Mouse (Mus musculus): ENCODE measurements at regions not wholly inside any gene's neighbourhood (a gene's known extent, or its start where the extent isn't known, plus 50 kb on each side); places are given as distances from the start of the nearest gene placed in this dataset.

DNA sequence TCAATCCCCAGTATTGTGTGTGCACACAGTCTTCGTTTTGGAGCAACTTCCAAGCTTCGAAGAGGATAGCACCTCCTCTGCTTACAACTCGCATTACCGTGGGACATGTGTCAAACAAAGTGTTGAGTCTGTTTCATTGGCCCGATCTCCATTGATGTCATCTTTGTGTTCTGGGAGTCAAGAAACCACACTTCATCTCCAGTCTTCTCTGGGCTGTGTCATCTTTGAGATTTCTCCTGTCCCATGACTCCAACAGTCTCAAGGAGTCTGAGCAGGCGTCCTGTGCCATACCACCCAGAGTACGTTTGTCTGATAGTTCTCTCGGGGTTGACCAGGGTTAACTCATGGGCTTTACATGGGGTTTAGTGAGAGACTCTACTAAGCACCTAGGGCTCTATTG is 67.8 kb upstream of the Cpsf6 start:
- DNase-seq (ENCODE audit: low read depth), result no peak

DNA sequence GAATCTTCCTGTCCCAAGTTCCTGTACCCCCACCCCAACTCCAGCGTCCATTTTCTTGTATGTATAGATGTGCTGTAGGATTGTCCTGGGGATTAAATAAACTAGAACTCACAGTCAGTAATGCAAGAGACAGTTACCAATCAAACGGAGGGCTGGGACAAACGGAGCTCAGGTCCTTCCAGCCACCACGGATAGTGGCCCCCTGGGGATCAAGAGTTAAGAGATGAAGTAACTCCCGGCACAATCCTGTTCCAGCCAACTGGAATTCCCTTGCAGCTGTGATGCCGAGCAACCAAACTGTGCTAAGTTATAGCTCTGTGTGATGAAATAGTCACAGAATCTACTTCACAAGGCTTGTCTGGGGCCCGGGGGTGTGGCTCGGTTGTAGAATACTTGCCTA is 67.4 kb upstream of the Cpsf6 start:
- no peak for DNase-seq (ENCODE audit: low read depth)

DNA sequence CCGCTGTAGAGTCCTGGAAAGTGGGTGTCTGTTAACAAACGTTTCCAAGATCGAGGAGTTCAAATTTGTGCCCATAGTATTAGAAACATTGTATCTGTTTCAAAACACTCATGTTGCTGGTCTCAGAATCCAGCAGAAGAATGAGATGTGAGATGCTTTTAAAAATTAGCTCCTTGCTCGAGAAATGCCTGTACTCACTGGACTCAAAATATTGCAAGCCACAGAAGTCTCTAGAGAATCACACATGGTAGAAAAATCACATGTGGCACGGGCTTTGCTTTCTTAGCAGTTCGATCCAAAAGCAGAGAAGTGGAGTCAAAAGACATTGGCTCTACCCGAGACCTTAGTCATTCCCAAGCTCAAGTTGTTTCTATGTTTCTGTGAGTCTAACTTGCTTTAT is 67.0 kb upstream of the Cpsf6 start:
- no peak for DNase-seq (ENCODE audit: low read depth)

DNA sequence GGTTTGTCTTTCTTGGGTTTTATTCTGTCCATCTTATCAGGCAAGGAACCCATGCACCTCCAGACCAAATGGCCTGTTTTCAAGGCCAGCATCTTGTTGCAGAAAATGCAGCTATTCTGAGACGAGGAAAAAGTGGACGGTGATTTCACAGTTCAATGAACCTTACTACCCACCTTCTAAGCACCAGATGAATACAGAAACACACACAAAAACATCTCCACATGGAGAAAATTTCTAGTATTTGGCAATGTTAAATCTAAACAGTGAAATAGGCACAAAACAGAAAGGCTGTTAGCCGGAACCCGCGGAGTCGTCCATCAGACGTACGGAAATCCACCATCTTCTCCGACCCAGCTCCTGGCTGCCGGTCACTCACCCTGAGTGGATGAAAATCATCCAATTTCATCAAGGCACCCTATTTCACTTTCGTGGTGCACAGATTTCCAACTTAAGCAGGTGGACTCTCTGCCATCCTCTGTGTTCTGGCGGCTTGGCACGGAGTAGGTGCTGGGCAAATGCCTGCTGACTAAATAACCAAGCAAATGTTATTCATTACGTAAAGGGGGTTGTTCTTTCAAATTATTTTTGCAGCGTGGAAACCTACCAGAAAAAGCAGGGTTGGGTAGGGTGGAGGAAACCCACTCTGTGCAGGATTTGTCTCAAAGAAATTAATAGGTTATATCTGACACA is 66.1 kb upstream of the Cpsf6 start:
- no peak for DNase-seq (ENCODE audit: low read depth)

DNA sequence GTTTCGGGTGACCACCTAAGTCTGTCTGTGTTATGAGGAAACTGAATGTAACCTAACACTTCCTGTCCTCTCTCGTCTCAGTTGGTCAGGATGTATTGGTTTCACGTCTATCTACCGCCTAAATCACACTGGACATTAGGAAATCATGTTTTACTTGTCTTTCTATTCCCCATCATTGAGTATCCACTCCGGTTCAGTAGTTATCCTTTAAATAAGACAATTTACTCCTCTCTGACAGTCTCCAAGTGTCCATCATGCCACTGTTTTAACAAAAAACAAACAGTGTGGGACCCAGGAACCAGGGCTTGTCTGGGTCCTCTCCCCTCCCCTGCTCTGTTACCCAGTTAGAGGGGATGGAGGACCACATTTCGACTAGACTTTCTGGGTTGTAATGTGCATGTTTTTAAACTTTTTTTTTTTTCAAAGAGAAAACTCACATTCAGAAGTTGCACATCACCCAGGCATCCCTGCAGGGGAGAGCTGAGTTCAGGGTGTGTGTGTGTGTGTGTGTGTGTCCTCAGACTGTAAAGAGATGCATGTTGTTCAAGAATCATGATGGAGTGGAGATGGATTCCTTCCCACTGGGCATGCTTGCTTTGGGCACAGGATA is 65.5 kb upstream of the Cpsf6 start:
- DNase-seq (ENCODE audit: low read depth), result no peak

DNA sequence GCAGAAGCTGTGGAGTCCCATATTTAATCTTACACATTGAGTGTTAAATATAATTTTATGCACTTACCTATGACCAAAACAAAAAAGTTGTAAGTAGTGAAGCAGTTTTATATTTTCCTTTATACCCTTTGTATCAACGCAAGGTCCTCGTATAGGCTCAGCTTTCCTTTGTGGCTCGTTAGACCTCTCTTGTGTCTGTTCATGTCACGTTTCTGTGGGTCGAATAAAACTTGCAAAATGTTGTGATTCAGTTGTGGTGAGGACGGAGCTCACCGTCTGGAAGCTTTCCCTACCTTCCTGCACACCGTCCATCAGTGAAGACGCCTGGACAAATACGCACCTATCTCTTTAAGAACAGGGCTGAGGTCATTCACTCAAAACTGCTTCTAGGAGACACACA is 64.9 kb upstream of the Cpsf6 start:
- DNase-seq (ENCODE audit: low read depth), result no peak

DNA sequence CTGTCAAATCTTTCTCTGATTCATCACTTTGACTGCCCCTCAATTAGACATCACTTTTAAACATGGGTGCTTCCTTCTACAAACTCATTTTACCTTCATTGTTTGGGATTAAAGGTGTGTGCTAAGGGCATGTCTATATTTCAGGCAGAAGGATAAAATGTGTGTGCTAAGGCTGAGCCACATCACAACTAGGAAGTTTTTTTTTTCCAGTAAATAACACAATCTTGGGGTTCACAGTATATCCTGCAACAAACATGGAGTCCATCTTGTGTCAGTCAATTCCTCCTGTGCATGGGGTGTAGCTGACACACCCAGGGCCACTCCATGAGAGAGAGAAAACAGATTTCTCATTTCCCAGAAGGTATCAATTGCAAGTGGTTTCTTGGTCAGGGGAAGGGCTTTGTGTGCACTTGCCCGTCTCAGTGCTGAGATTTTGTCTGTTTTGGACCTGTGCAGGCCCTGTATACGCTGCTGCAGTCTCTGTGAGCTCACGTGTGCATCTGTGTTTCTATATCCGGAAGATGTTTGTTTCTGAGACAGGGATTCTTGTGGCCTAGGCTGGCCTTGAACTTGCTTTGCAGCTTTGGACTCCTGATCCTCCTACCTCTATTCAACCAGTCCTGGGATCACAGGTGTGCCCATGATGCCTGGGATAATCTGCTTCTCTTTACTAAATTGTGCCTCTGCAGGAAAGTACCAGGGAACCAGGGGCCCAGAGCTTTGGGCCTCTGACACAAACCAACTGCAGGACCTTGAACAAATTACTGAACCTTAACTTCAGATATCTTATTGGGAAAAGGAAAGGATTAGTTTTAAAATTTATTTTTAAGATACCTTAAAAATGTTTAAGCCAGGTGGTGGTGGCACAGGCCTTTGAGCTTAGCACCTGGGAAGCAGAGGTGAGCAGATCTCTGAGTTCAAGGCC is 63.9 kb upstream of the Cpsf6 start:
- no peak for DNase-seq (ENCODE audit: low read depth)

DNA sequence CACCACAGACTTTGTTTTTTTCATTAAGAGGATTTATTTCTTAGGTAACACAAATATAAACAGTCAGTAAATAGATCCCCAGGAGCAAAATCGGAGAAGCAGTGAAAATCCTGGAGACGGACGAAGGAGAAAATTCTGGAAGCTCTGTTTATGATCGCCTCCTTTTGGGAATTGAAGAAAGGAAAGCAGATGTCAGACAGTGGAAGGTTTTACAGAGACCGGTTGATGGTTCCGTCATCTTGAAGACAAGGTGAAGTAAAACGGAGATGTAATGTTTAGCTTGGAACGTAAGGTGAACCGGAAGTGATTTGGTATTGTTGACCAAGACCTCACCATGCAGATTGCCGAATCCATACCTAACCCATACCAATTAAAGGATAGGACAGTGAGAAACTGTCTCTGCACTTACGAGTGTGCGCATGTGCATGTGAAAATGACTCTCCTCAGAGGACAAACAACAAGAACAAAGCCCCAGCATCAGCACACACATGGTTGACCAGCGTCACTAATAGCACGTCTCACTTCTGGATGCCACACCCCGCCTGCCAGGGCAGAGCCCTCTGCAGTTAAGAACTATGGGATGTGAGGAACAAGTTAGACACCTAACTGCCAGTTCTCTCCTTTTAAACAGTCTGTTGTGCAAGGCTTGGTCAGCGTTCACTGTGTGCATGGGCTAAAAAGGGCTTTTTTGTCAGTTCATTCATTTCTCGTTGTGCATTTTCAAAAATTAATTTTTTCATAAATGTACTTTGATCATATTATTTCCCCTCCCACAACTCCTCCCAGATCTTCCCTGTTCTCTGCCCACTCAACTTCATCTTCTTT is 62.4 kb upstream of the Cpsf6 start:
- no peak for DNase-seq (ENCODE audit: low read depth)

DNA sequence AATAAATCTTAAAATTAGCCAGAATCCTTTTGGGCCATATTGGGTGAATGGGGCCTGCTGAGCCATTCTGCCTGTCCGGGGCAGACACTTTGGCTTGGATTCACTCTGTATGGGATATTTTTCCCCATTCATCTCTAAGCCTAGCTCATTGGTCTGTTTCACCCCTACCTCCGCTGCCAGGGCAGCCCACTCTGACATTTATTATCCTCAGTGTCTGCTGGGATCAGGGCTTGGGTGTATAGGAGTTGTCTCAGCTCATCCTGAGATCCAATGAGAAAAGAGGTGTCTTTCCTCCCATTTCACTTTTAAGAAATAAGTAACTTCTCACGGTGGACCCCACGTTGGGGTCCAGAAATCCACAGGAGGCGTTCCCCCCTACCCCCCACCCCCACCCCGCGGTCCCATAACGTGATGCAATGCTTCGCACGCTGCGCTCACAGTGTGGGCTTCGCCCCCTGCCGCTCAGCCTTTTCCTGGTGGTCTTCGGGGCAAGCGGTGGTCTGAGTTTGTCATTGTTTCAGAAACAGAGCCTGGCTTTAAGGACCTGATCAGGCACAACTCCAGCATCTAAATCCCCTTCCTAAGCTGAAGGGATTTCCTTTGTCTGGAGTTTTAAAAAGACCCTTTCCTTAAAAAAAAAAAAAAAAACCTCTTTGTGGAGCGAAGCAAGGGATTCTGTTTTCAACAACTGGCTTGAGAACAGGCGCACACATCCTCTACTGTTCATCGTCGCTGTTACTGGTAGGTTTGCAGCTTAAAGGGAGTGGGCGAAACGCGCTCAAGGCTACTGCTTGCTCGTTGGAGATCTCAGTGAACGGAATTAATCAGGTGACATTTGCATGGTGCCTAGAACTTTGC is 61.5 kb upstream of the Cpsf6 start:
- DNase-seq (ENCODE audit: low read depth), result no peak

DNA sequence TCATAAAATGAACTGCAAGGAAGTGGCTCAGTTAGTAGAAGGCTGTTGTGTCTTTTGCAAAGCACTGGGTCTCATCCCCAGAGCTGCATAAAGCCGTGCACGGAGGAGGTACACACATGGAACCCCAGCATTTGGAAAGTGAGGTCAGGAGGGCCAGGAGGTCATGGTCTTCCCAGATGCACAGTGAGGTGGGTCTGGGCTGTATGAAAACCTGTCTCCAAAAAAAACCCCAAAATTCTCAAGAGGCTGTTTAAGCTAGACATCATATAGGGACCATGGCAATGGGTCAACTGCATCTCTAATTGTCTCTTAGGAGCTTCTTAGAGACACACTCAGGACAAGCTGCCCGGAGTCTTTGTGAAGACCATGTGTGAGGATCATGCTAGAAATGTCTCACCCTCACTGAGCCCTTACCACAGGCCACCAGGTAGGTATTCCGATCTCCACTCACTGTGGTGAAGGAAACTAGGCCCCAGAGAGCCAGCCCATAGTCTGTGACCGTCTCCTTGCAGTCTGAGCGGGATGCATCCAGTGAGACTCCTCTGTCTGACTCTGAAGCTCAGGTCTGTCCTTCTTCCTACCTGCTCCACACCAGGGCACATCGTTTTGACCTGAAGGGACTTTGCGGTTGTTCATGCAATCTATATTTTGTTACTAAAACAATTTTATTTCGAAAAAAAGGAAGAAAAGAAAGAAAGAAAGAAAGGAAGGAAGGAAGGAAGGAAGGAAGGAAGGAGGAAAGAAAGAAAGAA is 60.6 kb upstream of the Cpsf6 start:
- DNase-seq (ENCODE audit: low read depth), result no peak

DNA sequence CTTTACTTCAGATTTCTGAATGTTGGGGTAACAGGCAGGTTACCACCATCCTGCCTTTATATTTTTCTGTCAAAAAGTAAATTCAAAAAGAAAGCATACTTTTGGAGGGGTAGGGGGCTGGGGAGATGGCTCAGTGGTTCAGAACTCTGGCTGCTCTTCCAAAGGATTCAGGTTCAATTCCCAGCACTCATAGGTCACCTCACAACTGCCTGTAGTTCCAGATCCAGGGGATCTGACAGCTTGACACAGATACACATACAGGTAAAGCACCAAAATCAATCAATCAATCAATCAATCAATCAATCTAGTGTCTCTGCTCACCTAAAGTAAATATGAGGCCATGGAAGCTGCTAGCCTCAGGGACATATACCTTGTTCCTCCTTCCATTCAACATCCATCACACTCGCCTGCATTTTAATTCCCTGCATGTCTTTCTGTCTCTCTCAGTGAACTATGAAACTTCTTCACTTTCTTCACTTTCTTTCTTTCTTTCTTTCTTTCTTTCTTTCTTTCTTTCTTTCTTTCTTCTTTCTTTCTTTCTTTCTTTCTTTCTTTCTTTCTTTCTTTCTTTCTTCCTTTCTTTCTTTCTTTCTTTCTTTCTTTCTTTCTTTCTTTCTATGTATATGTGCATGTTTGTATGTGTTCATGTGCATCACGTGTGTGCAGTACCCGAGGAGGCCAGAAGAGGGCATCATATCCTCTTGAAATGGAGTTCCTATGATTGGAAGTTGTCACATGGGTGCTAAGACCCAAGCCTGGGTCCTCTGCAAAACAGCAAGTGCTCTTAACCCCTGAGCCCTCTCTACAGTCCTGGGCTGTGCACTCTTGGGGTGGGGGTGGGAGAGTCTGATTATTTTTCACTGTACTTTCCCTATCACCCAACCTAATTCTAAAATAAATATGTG is 59.6 kb upstream of the Cpsf6 start:
- no peak for DNase-seq (ENCODE audit: low read depth)

DNA sequence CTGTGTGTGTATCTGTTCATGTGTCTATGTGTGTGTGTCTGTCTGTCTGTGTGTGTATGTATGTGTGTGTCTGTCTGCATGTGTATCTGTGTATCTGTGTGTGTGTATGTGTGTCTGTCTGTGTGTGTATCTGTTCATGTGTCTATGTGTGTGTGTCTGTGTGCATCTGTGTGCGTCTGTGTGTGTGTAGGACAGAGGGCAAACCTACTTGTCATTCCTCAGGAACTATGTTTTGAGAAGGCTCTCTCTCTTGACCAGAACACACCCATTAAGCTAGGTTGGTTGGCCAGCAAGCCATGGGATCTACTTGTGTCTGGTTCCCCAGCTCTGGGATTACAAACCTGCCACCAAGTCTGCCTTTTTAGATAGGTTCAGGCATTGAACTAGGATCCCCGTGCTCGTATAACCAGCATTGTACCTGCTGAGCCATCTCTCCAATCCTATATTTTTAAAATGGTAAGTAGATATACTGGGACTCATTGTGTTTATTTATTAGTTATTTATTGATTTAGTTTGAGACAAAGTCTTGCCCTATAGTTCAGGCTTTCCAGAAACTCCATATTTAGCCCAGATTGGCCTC is 58.9 kb upstream of the Cpsf6 start:
- DNase-seq (ENCODE audit: low read depth), result no peak

DNA sequence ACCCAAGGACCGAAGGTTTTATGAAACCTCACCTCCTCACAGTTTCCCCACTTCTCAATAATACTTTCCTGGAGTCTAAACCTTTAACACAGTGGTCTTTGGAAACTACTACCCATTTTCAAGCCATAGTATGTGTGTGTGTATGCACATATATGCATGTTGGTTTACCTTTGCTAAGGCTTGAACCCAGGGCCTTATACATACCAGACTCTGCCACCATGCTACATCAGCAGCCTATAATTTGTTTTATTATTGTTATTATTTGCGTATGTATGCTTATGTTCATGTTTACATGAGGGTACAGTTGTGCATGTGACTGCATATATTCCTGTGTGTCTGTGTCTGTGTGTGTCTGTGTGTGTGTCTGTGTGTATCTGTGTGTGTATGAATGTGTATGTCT is 58.2 kb upstream of the Cpsf6 start:
- DNase-seq (ENCODE audit: low read depth), result no peak

DNA sequence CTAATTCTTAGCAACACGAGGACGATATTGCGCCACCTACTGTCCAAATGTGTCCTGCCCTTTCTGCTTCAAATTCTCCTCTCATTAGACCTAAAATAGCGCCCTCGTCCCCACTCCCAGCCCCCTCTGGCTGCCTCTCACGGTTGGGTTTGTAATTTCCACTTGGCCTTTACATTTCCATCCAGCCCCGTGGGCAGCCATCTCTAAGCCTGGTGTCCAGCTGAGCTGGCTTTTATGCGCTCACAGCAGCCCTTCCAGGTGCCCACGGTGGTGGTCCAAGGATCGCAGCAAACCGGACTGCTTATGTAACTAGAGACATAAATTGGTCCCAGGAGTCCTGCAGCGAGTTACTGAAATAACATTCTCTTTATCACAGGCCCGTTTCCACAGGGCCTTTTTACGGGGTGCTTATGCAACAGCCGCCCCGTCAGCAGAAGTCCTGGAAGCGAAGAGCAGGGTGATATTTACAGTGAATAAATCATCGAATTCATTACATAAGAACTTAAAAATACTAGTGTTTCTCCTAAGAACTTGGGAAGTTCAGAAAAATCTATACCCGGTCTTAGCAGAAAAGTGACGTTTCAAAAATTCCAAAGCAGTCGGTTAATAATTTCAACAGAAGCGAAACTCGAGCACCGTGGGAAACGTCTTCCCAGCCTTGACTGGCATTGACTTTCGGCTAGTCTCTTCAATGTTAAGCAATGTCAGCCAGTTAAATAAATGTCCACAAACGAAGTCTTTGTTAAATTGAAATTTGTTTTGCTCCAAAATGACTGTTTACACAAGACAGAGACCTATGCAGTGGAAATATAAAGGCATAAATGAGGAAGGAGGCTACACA is 57.3 kb upstream of the Cpsf6 start:
- peak; percentile 52 for DNase-seq (ENCODE audit: low read depth)

DNA sequence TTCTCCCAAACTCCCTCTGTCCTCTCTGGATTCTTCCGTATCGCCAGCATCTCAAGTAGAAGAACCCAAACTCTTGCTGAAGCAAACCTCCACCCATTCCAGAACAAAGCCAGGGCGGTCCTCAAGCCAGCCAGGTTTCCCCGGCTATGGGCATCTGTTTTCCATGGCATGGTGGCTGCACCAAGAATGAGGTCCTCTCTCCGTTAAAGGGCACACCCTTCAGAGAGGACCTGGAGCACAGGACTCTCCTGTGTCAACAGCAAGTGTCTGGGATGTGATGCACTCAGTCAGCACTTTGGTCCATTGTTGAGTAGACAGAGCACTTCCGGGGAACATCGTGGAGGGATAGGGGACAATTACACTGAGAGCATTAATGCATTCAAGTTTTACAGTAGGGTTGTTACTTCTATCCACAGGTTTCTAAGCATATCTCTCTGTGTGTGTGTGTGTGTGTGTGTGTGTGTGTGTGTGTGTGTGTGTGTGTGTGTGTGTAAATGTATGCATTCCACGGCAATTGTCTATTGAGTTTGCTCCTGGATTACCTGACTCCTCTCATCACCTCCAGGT is 56.6 kb upstream of the Cpsf6 start:
- DNase-seq (ENCODE audit: low read depth), result no peak

DNA sequence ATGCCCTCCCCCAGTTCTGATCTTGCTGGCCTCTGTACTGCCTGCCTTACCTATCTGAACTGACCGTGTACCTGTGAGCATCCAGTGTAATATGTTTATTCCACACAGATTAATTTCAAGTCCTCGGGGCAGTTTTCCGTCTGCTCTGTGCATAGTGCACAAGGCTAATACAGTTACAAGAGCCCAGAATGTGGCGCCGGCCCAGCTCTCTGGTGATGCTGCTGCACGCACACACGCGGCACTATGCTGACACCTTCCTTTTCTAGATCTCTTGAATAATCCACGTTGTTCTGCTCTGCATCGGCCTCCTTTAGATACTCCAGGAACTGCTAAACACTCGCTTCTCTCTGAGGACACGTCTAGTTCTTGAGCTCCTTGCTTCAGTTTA is 55.9 kb upstream of the Cpsf6 start:
- DNase-seq (ENCODE audit: low read depth), result no peak

DNA sequence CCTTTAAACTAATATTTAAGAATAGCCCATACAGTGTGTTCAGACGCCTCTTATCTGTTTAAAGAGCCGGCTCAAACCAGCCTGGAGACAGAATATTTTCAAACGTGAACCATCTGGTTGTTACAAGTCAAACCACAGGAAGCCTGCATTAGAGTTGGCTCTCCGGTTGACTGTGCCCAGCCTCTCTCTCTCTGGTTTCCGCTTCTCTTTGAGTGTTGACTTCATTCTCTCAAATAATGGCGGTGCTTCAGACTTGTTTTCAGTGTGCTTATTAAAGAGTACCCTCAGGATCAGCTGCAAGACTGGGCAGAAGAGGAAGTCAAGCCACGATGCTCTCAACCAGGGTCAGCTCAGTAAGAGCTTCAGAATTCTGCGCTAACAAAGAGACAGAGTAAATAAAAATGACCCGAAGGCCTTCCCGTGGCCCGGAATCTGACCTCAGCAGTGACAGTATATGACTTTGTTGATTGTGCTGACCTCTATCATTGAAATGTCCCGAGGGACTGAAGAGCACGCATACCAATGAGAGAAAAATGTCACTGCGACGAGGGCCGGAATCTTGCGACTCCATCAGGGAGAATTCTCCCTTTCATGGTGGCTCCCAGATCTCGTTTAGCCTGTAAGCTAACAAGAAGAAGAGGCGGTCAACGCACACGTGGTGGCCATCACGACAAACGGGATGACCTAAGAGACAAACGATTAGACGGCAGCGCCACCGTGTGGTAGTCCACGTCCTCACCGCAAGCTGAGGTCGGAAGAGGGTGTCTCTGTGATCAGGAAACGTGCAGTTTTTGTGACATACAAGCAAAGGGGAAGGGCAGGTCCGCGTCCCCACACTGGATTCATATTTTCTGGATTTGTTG is 55.3 kb upstream of the Cpsf6 start:
- peak; percentile 47 for DNase-seq (ENCODE audit: low read depth)

All from fibroblast of lung, adult 2 months (primary cell).